Mouse (Mus musculus) 3134 (cell line): ENCODE results near the gene Ankrd10.
A peak's percentile ranks its signal among the peaks of the same experiment; 100 is the strongest.
"Not testable (repeated sequence)": the region's sequence is repeated elsewhere in the genome, so short reads cannot be mapped to it uniquely, and the experiment has no call there.

Experiments used
- DNase-seq: peaks from one replicate; pipeline ENCODE4 v3.0.0-alpha.2; 2011; ENCODE audit warnings: low spot score; ENCODE audit not compliant: insufficient read length; ENCODE audit errors: extremely low read depth

Gene Ankrd10

DNA sequence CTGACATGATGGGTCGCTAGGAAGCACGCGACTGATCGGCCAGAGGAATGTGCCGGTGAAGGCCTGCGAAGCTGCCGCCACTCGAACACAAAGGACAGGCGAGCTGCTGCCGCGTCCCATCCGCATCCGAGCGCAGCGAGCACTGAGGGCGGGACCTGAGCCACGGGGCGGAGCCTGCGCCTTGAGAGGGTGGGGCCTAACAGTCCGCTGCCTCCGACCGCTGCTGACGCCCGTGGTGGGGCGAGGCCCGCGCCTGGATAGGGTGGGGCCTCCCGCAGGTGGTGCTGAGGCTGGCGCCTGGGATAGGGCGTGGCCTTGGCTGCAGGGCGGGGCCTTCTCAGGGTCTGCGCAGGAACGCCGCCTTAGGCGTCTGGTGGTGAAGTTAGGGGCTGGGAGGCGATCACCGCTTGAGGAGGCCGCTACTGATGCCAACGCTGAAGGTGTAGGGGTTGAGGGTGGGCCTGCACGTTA lies at the start of gene Ankrd10:
Ankrd10 (minus strand) TSS at position 147 of the 471 bp plus-strand sequence.
- DNase-seq: peak; percentile 99

DNA sequence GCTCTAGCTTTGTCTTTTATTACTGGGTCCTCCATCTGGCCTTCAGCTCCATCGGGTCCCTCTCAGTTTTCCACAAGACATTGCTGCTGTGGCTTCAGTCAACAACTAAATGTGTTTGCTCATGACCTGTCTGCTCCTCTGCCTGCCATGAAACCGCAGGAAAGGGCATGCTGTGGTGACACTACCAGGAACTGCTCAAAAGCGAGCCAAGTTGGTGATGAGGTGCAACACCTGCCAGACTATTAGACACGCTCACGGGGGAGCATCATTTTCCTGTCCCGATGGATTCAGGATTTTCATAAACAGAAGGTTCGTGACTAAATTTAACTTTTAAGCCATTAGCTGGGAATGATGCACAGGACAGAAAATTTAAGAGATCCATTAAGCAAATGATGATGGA lies 49.0 kb upstream of the Ankrd10 start:
- DNase-seq: no peak

DNA sequence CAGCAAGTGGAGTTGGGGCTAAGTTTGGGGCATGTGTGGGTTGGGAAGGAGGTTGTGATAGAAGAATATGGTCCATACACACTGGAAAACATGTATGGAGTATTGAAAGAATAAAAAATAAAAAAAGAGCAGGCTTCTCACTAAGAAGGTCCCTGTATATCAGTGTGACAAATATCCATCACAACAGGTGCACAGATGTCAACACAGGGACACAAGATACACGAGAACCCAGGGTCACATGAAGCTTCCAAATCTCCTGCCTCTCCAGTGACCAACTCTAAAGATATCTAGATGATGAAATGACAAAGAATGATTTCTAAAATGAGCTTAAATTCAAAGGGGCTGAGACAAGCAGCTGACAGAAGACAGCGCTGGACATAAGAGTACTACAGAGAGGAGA lies 32.8 kb upstream of the Ankrd10 start:
- no peak for DNase-seq

DNA sequence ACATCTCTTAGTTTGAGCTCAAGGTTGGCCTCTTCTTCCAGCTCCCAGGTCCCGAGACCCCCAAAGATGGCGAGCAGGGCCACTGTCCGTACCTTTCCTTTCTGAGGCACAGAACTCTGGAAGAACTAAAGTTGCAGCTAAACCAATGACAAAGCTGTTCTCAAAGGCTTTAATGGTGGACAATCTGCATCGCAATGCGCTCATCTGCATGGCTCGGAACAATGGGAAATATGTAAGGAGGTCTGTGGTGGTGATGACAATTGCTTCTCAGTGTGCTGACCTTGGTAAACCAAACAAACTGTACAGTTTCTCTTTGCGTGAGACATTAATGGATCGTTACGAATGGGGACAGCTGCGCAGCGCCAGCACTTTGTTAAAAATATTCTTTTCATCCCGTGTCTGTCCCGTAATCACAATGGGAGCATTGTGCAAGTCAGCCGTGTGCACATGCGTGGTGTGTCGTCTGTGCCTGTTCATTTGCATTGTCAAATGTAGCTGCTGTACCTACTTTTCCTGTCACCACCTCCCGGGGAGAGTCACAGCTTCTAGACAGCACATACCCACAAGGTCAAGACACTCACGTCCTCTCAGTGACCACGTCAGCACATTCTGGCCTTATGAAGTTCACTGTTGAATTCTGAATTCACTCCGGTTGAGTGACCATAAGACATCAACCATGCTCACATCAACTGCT lies 30.6 kb upstream of the Ankrd10 start:
- DNase-seq: not testable (repeated sequence)

DNA sequence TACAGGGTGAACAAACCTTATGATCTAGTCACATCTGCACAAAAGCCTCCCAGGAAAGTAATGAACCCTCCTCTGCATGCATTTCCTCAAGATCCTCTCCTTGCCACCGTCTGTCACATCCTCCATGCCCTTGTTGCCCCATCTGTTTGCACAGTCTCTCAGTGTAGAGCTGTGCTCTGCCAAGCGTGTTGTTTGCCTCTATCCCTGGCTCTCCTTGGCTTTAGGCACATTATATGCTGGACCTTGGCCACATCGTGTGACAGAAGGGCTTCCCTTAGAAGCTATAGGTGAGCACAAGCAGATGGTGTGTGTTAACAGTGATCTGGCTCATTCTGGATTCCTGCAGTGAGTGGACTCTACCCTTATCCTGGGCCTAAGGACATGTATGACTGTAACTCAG lies 26.4 kb upstream of the Ankrd10 start:
- no peak for DNase-seq

DNA sequence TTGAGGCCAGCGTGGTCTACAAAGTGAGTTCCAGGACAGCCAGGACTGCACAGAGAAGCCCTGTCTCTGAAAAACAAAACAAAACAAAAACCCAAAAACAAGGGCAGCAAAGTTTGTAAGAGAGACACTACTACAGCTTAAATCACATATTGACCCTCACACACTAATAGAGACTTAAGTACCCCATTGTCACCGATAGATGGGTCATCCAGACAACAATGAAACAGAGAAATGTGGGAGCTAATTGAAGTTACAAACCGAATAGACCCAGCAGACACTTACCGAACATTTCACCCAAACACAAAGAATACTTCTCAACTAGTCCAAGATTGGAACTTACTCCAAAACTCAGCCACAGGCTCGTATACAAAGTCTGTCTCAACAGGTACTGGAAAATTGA lies 14.5 kb upstream of the Ankrd10 start:
- no peak for DNase-seq

DNA sequence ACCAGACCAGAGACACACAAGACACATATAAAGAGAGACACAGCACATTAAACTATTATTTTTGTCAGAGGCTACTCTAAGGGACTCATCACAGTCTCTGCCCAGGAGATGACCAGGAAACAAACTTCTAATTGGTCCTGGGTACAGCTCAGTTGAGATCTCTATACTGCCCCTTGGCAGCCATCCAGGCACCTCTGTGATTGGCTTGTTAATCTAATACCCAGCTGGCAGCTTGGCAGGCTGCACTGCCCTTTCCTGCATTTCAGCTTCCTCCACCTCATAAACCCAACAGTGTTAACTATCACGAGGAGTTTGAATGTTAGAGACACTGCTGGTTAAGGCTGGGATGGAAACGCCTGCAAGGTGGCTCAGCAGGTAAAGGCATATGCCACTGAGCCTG lies 7.6 kb upstream of the Ankrd10 start:
- no peak for DNase-seq

DNA sequence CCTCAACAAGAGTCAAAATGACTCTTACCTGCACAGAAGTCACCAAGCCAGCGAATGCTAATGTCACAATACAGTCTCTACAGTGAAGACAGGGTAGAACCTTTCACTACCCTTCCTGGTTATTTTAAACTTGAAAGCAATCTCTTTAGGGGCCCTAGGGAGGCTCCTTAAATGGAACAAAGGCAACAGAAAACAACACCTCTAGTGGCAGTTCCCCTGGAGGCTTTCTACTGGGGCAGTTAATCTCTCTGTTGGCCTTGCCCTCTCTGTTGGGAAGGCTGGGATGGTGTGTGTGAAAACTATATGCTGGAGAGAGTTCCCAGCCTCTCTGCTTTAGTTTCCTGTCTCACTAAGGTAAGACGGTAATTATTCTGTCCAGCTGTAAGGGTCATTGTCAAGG lies 5.0 kb upstream of the Ankrd10 start:
- DNase-seq: no peak

DNA sequence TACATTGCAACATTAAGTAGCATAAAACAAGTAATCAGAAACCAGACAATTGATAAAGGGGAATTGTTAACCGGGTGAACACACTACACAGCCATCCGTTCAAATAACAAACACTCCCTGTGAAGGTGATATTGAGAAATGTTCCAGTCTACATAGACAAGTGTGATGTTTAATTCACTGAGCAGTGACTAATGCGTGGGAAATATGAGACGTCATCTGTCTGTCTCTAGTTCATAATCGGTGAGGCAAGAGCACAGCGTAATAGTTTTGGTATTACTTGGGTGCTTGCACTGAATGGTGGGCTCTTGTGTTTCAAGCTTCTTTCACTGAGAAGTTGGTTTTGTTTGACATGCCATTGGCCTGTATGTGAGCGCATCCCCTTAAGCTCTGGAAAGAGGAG lies 2.0 kb upstream of the Ankrd10 start:
- no peak for DNase-seq

DNA sequence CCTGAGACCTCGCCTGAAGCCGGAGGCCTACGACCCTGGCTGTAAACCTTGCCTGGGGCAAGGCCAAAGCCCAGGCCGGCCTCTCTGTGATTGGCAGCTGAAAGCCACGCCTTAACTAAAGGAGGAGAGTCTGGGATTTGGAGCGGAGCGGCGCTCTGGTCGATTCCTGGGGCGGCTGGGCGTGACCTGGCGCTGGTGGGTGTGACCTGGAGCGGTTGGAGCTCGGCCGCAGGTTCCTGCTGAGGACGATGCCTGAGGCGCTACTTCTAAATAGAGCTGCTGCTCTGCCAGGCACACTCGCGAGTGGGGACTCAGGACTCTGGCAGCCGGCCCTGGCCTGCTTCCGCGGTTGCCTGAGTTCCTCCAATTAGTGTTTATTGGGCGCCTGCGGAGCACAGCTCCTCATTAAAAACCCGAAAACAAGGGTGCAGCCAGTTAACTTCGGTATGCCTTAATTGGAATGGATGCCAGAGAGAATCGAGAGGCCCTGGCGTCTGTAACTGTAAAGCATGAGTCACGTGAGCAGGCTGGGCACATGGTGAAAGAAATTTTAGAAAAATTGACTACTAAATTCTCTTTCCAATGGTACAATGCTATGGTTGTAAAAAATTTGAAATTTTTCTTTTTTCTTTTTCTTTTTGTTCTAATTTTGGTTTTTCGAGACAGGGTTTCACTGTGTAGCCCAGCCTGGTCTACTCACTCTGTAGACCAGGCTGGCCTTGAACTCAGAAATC lies 934 bp upstream of the Ankrd10 start:
- DNase-seq: peak; percentile 99

DNA sequence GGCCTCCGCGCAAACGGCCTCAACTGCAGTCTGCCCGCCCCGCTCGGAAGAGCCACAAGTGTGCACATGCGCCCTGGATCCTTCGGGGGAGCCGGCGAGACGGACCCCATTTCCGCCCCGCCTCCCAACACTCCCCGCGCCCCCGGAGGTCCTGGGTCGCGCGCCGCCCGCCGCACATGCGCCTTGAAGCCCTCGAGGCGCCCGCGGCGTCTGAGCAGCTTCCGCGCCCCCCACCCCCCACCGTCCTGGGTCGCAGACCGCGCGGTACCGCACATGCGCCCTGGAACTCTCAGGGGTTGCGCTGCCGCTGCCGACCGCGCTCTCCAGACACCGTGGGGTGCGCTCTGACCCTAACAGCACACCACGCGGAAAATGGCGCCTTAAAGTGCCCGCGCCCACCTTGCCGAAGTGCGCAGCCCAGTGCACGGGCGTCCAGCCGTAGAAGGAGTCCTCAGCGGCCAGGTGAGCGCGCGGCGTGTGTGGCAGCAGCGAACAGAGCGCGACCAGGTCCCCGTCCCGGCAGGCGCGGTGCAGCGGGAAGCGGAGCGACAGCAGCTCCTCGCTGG lies 462 bp downstream of the Ankrd10 start:
- DNase-seq: peak; percentile 88

DNA sequence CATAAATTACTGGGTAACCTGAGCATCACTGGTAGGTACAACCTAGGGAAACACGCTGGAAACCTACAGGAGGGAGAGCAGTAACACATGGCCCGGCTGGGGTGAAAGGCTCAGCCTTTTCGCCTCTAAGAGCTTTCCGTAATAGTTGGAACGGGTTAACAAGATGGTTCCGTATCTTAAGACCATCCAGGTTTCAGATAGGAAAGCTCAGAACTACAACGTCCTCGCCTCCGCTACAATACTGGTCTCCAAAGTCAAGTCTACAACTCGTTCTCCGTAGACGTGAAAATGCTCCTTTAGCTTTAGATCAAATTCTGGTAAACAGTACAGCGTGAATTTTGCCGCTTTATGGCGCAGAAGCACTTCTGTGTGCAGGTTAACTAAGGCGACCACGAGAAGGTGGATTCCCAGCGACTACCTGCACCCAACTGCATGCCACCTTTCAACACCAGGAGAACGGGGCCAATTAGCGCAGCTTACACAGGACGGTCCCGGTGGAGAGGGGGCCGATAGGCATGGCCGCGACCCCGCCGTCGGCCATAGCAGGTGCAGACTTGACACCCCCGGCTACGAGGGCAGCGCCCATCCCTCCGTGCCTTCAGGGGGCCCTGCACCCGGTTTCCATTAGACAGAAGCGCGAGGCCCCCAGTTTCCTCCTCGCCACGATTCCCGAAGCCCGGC lies 1.1 kb downstream of the Ankrd10 start:
- DNase-seq: no peak

DNA sequence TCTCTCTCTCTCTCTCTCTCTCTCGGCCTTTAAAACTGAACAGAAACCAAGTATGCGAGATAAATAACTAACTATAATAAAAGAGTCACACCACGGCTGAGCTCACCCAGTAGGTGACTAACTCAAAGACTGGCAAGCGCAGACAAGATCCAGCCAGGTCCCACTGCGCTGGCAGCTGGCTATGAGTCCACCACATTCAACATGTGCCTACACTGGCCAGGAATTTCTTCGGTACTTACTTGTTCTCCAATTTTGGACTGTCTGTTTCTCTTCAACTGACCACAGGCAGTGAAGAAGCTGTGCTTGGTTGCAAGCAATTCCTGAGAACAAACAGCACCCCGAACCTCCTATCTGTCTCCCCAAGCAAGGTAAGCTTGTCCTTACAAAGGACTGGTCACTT lies 2.1 kb downstream of the Ankrd10 start:
- peak; percentile 57 for DNase-seq

DNA sequence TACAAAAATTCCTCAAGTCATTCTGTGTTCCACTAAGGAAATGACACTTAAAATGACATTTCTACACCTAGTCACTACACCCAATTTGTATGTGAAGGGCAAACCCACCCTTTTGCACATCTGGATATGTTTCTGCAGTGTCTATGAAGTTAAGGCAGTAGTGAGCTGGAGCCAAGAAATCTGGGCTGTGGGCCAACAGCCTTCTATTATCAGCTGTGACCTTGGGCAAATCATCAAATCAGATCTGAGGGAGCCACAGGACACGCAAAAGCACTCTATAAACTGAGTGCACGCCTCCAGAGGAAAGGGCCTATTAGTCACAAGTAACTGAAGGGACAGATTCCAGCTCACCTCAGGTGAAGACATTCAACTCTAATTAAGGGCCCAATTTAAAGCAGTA lies 3.2 kb downstream of the Ankrd10 start:
- no peak for DNase-seq

DNA sequence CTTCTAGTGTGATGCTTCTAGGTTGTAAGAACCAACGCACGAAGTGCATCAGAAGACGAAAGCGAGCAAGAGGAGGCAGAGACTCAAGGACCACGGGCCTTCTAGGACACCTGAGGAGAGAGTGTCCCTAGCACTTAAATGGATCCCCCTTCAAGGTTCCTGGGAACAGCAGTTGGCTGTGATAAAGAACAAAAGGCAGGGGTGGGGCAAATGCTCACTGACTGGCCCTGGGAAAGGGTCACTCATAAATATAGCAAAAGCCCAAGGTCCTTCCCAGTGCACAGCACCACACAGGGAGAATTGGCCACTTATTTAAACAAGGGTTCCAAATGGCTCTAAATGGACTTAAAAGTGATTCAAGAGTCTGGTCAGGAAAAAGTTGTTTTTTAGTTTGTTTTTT lies 6.4 kb downstream of the Ankrd10 start:
- no peak for DNase-seq

DNA sequence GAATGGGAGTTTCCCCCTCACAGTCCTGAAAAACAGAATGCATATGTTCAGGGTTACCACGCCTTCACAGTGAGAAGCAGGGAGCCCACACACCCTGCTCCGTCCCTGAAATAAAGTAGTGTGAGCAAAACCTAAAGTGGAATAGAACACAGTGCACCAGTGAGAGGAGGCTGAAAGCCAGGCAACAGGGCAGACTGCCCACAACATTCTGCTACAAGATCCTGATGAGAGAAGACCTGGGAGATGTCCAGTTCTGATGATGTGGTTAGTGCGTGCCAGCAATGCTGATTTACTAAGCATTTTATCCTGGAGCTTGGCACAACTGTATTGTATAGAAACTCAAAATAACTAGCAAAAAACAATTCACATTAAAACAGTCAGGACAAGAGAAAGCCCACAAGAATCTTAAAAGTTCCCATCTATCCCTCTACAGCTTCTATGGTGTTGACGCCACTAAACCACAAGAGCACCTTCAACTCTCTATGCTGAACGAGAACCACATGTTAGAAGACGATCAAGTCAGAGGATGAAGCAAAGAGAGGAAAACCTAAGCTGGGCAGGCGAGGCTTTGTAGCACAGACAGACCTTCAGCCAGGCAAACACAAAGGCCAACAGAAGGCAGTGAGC lies 6.9 kb downstream of the Ankrd10 start:
- DNase-seq: no peak

DNA sequence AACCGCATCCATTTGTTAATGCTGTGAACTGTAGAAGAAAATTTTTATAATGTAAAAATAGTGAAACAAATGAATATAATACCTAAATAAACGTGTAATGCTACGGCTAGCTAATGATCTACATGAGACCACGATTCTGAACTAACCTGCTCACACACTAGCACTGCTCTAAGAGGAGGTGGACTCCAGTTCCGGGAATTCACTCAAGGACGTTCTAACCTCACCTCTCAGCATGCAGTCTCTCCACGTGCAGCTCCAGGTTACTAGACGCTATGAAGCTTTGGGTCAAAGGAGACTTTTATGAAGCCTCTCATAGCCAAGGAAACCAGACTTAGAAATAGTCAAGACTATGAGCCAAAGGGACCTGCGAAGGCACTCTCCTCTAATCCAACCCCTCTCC lies 7.8 kb downstream of the Ankrd10 start:
- no peak for DNase-seq

DNA sequence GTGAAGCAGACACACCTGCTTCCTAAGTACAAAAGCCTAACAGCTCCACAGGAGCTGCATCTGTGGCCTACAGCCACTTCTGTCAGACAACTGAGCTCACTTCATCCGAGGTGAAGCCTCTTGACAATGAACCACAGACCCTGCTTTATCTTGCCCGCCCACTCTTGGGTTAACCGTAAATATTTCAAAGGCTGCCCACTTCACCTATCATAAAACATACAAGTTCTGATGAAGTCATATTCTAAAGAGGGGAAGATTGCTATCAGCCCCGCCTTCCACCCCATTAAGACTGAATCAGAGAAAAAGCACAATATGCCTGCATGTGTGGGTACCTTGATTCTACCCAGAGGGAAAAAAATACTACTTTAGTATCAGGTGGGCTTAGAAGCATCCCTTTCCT lies 10.5 kb downstream of the Ankrd10 start:
- DNase-seq: no peak

DNA sequence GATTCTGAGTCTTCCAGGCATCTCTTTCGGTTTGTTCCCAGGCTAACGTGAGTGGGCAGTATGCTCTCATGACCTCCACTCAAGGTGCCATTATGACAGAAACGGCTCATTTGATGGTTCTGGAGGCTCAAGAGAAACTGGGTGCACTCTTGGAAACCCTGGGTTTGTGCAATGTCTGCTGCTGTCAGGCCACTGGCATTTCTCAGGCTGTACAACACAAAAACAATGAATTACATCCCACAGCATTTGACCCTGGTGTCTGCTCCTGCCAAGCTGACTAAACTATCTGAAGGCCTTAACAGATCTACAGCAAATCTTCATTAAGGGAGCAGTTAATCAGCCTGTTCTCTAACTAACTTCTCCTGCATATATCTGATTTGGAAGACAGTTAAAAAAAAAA lies 16.5 kb downstream of the Ankrd10 start:
- DNase-seq: no peak

DNA sequence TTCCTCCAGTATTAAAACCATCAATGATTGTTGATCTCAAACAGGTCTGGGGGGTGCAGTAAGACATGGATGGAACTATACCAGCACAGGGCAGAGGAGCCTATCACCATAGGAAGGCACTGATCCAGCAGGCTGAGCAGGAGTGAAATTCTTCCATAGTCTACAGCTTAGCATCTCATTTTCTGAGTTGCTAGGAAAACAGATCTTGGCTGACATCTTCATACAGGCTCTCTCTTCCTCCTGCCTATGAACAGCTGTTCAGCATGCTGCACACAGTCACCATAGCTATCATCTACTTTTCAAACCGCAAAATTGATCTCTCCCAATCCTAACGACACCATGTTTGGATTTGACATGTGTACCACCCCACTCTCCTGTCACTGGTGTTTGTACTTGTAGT lies 17.5 kb downstream of the Ankrd10 start:
- no peak for DNase-seq

DNA sequence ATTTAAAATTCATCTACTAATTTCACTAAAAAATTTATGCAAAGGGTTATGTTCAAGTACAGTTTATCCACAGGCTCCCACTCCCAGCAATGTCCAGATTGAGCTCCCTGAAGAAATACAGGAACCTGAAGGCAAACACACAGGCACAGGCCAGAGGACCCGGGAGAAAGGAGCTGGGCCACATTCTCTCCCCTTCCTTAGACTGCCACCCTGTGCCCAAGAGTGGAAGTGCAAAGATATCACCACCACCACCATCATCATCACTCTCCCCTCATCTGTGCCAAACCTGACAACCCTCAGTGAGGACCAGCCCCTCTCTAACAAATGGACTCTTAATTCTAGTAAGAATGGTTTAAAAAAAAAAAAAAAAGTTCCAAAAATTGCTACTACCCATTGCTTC lies 19.3 kb downstream of the Ankrd10 start:
- no peak for DNase-seq
